Mouse (Mus musculus) embryo, embryonic 9.5 days (tissue): ENCODE measurements at regions not wholly inside any gene's neighbourhood (a gene's known extent, or its start where the extent isn't known, plus 50 kb on each side); places are given as distances from the start of the nearest gene placed in this dataset.

Source experiments
- DNase-seq: peaks from one replicate; pipeline ENCODE4 v3.0.0-alpha.2; 2017; ENCODE audit errors: extremely low spot score

DNA sequence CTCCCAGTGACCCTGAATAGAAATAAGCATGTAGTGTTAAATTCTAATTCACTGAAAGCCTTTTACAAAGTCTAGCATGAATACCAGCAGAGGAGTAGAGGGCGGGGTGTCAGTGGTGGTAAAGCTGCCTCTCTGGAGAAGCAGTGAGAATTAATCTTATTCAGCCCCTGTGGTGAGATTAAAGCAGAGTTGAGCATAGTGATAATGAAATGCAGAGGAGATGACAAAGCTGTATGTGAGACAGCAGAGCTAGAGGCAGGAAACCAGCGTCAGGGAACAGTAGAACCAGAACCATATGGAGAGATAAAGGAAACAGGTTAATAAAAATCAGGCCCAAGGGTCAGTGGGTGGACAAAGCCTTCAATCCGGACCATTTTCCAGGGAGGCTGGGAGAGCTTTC is 1827.2 kb downstream of the Poteg start:
- no peak for DNase-seq

DNA sequence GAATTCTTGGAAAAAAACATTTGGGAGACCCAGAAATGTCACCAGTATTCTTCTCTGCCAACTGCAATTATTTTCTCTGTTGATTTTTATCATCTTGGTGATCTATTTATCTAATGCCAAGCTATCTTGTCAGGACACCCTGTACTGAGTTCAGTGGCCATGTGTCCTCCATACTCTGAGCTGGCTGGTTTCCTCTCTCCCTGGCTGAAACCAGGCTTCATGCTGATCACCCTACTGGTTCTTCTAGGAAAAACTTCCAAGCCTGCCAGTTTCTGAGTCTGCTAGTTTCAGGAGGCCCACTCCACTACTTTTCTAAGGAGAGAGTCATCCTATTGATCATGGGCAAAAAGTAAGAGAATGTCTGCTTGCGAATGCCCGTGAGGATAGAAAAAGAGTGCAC is 1831.2 kb downstream of the Poteg start:
- DNase-seq = no peak

- DNase-seq = no peak
These were observed 1831.8 kb downstream of the Poteg start for GRCm38 (mm10) chr8:29279276-29279675.

DNA sequence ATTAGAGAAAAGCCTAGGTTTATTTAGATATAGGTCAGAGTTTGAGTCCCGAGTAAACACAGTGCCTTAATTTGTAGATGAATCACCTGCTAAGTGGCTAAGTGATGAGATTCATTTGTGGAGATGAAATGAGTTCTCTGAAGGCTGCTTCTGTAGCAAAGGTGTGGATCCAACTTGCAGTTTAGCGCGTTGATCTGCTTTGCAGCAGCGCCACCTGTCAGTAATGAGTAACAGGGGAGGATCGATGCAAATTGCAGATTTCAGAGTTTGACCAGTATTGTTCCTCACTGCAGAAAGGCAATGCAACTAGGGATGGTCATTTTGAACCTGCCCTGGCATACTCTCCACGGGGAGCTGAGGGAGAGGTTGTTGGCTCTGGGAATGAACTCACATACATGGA is 1842.9 kb downstream of the Poteg start:
- peak; percentile 47 for DNase-seq
